Mouse (Mus musculus) neural tube, embryonic 12.5 days (tissue): ENCODE results near the gene Hoxb8. TPM values are rescaled to one million over a fixed set of nuclear protein-coding genes. Genes with fewer than 3 reads are reported as not detected.

ENCODE experiments used
- ATAC-seq: fragments of 200-750 bp; cut with Nextera tagmentation; 2 replicates; pipeline ENCODE4 v1.8.0; 2017; ENCODE audit warnings: low read depth, mild to moderate bottlenecking, moderate TSS enrichment, moderate library complexity; ENCODE audit not compliant: low FRiP score
- H3K27ac ChIP-seq: fragments of 300-500 bp; sonication (generic); 2 replicates; pipeline ENCODE4 v1.5.1; 2016
- H3K27me3 ChIP-seq: fragments of 300-500 bp; sonication (generic); replicated peaks from 2 replicates; pipeline ENCODE4 v1.6.1; 2016; ENCODE audit warnings: mild to moderate bottlenecking
- H3K36me3 ChIP-seq: fragments of 300-500 bp; sonication (generic); 2 replicates; pipeline ENCODE4 v1.6.1; 2016; ENCODE audit warnings: mild to moderate bottlenecking
- H3K4me1 ChIP-seq: fragments of 300-500 bp; sonication (generic); 2 replicates; pipeline ENCODE4 v1.6.1; 2016
- H3K4me2 ChIP-seq: fragments of 300-500 bp; sonication (generic); replicated peaks from 2 replicates; pipeline ENCODE4 v1.6.1; 2016; ENCODE audit warnings: mild to moderate bottlenecking
- H3K4me3 ChIP-seq: fragments of 300-500 bp; sonication (generic); 2 replicates; pipeline ENCODE4 v1.5.1; 2016
- H3K9ac ChIP-seq: fragments of 300-500 bp; sonication (generic); 2 replicates; pipeline ENCODE4 v1.6.1; 2016; ENCODE audit warnings: mild to moderate bottlenecking
- H3K9me3 ChIP-seq: fragments of 300-500 bp; sonication (generic); 2 replicates; pipeline ENCODE4 v1.6.1; 2016; ENCODE audit warnings: mild to moderate bottlenecking
- WGBS: fragments of 180-500 bp; shearing (Covaris S2); methylation state at CpG from one replicate; pipeline ENCODE4 v1.1.7; 2016; 5-methylcytosine and 5-hydroxymethylcytosine counted together
- polyA plus RNA-seq: library from polyadenylated mRNA; unstranded; fragments of >200 nt; fragmentation: Nextera tagmentation; extraction: Ambion mirVana; gene quantifications from 2 replicates; pipeline ENCODE4 v1.2.1, GENCODE M21; 2016

Hoxb8 gene
- polyA plus RNA-seq = 35.7 and 53.3 TPM in 2 replicates

DNA sequence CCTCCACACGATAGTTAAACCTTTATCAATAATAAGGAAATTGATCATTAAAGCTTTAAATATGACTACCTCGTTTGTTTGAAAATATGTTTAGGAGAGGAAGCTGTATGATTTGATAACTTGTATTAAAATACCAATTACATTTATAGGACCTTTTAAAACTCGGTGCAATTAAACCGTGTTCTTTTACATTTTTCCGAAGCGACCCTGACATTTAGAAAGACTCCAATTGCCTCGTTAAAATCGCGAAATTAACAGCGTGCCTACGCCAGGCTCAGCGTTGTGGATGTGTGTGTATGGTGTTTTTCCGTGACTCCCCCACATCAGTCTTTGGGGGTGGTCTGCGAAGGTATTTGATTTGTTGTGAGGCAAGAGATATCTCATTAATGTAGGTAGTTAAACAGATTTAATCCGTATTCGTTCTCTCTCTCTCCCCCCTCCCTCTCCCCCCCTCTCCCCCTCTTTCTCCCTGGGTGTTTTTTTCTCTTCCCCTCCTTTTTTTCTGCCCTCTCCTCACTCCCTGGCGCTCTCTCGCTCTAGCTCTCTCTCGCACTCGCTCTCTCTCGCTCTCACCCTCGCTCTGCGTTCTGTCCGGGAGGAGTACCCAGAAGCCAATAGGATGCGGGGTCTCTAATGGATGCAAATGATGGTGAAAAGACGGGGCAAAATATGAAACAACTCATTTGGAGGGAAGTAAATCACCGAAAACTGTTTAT, at the start of gene Hoxb8:
Gene Hoxb8, plus strand, starts transcription at position 51 of the 716 bp plus-strand sequence.
- H3K9me3 ChIP-seq = no peaks in the 10 kb centered on the region
- ATAC-seq = 0 out of 2 replicates have a peak, but pooled peaks have one; percentile 31
- H3K4me3 ChIP-seq = peak within 1 kb of the TSS; percentile 99
- H3K36me3 ChIP-seq = peaks cover 3% of the 10 kb centered on the region; the same call in 1 of the 2 replicates
- under 1% methylated on average over 27 of the region's 27 CpGs for WGBS
- H3K27ac ChIP-seq = peak within 1 kb of the TSS; percentile 99
- H3K27me3 ChIP-seq = 0 out of 2 replicates have a peak, but pooled peaks cover 3% of the 10 kb centered on the region
- peak within 1 kb of the TSS; percentile 100 for H3K9ac ChIP-seq
- H3K4me1 ChIP-seq = peaks cover 35% of the 10 kb centered on the region
- H3K4me2 ChIP-seq = peak within 1 kb of the TSS; percentile 100

DNA sequence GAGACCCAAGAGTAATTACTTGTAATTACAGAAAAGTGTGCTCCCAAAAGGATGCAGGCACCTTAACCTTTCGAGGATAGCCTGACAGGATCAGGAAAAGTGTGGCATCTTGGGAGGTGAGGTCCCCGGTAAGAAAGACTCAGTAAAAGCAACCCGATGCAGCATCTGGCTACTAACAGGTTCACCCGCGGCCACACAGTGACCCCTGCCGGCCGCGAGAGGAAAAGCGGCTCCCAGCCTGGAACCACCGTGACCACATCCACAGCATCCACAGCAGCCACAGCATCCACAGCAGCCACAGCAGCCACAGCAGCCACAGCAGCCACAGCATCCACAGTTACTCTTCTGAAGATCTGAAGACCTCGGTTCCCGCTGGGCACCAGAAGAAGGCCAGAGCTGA, 46.8 kb upstream of the Hoxb8 start:
- no peak overlapping the region for H3K27ac ChIP-seq
- whole genome bisulfite sequencing = 4% methylated on average over 12 of the region's 12 CpGs
- no peak overlapping the region for H3K4me2 ChIP-seq
- peaks cover 10% of the 10 kb centered on the region; the same call in 1 of the 2 replicates for H3K27me3 ChIP-seq
- no peaks in the 10 kb centered on the region for H3K4me1 ChIP-seq
- no peak overlapping the region for H3K4me3 ChIP-seq
- no peaks in the 10 kb centered on the region for H3K9me3 ChIP-seq
- no peaks in the 10 kb centered on the region for H3K36me3 ChIP-seq
- no peak for ATAC-seq
- H3K9ac ChIP-seq = no peak overlapping the region

DNA sequence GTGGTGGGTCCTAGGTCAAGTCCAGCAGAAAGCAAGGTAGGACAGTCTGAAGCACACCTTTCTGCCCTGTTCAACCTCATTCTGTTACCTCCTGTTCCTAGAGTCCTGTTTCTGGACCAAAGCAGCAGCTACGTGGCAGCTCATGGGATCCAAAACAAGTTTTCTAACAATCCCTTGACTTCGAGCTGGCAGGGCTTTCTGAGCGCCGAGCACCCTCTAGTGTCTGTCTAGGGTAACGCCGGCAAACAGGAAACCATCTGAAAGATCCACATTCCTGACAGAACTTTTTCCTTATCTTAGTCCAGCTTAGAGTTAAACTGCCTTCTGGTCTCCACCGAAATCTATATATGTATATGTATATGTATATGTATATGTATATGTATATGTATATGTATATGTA, 41.5 kb upstream of the Hoxb8 start:
- Histone ChIP-seq H3K27ac (no peak overlapping the region), H3K9ac (no peak overlapping the region), H3K27me3 (peaks cover 11% of the 10 kb centered on the region; the same call in 1 of the 2 replicates), H3K36me3 (no peaks in the 10 kb centered on the region), H3K4me1 (no peaks in the 10 kb centered on the region), H3K4me2 (no peak overlapping the region), H3K4me3 (no peak overlapping the region), H3K9me3 (no peaks in the 10 kb centered on the region)
- no peak for ATAC-seq
- WGBS = under 1% methylated on average over 7 of the region's 7 CpGs

DNA sequence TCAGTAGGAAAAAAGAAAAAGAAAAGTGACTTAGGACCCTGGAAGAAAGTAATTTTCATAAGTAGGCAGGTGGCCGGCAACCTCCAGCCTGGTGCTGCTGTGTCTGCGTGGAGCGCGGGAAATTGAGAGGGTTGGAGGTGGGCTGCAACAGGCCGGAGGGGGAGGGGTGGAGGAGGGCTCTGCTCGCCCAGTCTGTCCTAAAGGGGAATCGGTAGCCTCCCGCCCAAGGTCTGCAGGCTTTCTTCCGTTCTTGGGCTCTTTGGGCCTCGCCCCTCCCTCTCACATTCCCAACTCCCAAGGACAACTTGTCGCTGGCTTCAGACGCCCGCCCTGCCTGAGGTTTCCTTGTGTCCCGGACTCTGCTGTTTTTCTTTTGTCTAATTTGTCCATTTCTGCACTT, 30.8 kb upstream of the Hoxb8 start:
- peak; percentile 50 for ATAC-seq
- Histone ChIP-seq H3K9ac (peak overlapping the region; percentile 72), H3K4me3 (peak overlapping the region; percentile 58), H3K27me3 (peaks cover 48% of the 10 kb centered on the region), H3K9me3 (no peaks in the 10 kb centered on the region), H3K27ac (0 out of 2 replicates have a peak overlapping the region, but pooled peaks have one; percentile 16), H3K4me1 (peaks cover 26% of the 10 kb centered on the region), H3K36me3 (no peaks in the 10 kb centered on the region), H3K4me2 (peak overlapping the region; percentile 65)
- WGBS = 2% methylated on average over 14 of the region's 14 CpGs

DNA sequence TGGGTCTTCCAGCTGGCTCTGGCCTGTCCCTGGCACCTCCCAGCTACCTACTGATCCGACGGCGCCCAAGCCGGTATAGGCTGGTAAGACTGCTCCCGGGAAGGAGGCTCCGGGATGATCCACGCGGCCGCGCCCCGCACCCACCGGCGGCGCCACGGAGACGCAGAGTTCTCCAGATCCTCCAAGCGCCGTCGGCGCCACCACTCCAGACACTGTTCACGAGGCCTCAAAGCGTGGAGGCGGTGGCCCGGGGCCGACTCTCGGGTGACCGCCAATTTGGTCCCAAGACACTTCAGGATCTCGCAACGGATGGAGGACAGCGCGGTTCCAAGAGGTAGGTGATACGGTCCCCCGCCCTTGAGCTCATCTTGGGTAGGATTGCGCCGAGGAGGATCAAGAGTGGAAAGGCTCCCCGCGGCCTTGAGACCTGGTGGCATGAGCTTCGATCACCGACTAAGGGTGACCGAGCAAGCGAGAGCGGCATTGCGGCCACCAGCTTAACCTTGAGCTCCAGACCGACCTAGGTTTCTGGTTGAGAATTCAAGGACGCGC, 30.1 kb upstream of the Hoxb8 start:
- ATAC-seq = peak; percentile 63; the same call in 1 of the 2 replicates
- Histone ChIP-seq H3K9ac (peak overlapping the region; percentile 72), H3K4me2 (peak overlapping the region; percentile 65), H3K4me1 (peaks cover 32% of the 10 kb centered on the region), H3K27me3 (peaks cover 55% of the 10 kb centered on the region), H3K9me3 (no peaks in the 10 kb centered on the region), H3K4me3 (peak overlapping the region; percentile 58), H3K27ac (0 out of 2 replicates have a peak overlapping the region, but pooled peaks have one; percentile 16), H3K36me3 (no peaks in the 10 kb centered on the region)
- WGBS = under 1% methylated on average over 46 of the region's 46 CpGs

DNA sequence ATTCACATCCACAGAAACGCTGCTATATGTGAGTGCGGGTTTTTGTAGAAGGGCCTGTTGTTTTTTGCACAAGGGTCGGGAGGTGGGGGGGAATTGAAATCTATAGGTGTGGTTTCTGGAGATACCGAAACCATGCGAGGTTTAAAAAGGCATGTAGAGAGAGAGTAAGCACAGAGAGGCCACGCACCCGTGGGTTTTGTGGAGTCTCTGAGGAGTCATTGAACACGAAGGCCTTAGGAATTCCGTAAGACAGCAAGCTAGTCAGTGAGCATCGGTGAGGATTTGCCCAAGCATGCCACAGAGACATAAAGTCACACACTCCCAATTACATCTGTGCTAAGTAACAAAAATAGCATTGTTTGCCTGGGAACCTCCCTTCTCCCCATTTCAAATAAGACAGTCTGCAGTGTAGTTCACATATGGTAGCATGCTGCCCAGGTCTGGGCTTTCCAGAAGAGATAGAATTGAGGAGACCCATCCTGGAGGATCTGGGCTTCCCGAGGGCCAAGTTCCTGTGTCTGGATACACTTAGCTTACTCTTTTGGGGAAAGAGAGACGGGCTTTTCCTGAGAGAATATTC, 29.1 kb upstream of the Hoxb8 start:
- no peak for ATAC-seq
- Histone ChIP-seq H3K9ac (peak overlapping the region; percentile 72), H3K27me3 (peaks cover 63% of the 10 kb centered on the region), H3K36me3 (no peaks in the 10 kb centered on the region), H3K9me3 (no peaks in the 10 kb centered on the region), H3K27ac (no peak overlapping the region), H3K4me3 (peak overlapping the region; percentile 58), H3K4me1 (peaks cover 41% of the 10 kb centered on the region), H3K4me2 (peak overlapping the region; percentile 65)
- WGBS = 2% methylated on average over 12 of the region's 12 CpGs

DNA sequence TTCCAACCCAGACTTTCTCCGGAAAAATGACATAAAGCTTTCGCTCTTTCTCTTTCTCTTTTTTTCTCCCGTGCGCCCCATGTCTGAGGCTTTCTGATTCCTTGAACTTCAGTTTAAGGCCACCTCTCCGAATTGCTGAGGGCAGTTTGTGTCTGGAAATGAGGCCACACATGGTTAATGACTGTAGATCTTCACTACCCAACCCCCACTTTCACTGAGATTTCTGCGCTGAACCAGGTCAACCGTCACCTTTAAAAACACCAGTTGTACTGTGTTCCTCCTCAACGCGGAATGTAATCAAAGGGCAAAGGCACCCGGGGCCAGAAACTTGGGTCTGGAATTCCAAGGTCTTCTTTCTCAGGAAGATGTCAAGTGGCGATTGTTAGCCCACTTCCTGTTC, 27.5 kb upstream of the Hoxb8 start:
- Histone ChIP-seq H3K36me3 (no peaks in the 10 kb centered on the region), H3K27ac (no peak overlapping the region), H3K9me3 (no peaks in the 10 kb centered on the region), H3K9ac (peak overlapping the region; percentile 72), H3K27me3 (peaks cover 78% of the 10 kb centered on the region), H3K4me3 (peak overlapping the region; percentile 27), H3K4me2 (peak overlapping the region; percentile 65), H3K4me1 (peaks cover 57% of the 10 kb centered on the region)
- no peak for ATAC-seq
- 1% methylated on average over 11 of the region's 11 CpGs for WGBS

DNA sequence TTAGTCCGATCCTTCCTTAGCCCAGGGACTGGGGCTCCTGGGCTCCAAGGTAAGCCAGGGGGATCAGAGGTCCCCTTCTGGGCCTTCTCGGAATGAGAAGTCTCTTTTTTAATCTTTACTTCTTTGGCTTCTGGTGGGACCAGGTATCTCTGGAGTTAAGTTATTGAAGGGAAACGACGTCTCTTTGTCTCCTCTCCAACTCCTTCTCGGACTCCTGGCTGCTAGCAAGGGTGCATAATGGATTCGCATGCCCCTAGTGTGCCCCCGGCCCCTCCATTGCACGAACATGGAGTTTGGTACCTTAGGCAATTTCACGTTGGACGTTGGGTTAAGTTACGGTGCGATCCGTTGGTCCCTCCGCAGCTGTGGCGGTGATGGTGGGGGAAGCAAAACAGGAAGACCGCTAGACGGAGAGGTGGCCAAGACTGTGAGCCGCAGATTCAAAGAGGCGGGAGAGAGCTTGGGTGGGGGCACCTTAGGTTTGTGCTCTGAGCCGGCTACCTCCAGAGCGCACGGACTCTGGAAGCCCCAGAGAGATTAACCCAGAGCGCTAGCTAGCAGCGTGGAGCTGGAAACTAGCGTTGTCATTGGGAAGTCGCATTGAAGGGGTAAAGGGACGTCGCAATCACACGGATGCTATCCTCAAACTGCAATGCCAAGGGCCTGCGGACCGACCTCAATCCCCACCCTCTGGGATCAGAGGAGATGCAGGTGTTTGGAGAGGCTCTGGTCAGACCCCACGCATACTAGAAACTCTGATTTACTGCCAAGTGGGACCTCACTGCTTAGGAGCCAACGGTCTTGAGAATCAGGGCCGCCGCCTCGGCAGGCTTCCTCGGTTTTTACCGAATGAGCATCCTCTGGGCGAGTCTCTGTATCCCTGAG, 26.4 kb upstream of the Hoxb8 start:
- Histone ChIP-seq H3K9me3 (no peaks in the 10 kb centered on the region), H3K9ac (peak overlapping the region; percentile 49; the same call in 1 of the 2 replicates), H3K36me3 (no peaks in the 10 kb centered on the region), H3K27ac (no peak overlapping the region), H3K4me2 (peak overlapping the region; percentile 65), H3K4me3 (peak overlapping the region; percentile 27), H3K4me1 (peaks cover 67% of the 10 kb centered on the region), H3K27me3 (peaks cover 75% of the 10 kb centered on the region)
- ATAC-seq = no peak
- WGBS = 2% methylated on average over 39 of the region's 39 CpGs

DNA sequence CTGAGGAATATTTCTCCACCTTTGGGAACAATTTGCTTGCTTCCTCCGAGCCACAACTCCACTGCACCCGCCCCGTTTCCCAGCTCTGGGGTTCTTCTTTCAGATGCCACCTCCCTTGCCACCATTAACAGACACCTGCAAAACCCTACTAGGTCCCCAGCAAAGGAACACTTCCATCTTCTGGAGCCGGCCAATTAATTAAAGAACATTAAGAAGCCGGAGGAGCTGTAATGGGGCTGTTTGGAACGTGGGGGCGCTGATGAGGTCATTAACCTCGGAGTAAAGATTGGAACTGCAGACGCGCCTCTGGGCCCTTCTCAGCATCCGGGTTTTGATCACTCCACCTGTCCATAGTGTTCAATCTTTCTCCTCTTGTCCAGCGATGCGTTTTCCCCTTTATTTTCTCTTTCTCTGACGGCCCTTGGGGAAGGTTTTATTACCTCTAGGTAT, 25.7 kb upstream of the Hoxb8 start:
- H3K9ac ChIP-seq = 0 out of 2 replicates have a peak overlapping the region, but pooled peaks have one; percentile 49
- H3K27ac ChIP-seq = no peak overlapping the region
- H3K36me3 ChIP-seq = no peaks in the 10 kb centered on the region
- no peaks in the 10 kb centered on the region for H3K9me3 ChIP-seq
- H3K27me3 ChIP-seq = peaks cover 70% of the 10 kb centered on the region
- ATAC-seq = no peak
- H3K4me1 ChIP-seq = peaks cover 71% of the 10 kb centered on the region
- WGBS = 3% methylated on average over 14 of the region's 14 CpGs
- H3K4me2 ChIP-seq = peak overlapping the region; percentile 65
- peak overlapping the region; percentile 27 for H3K4me3 ChIP-seq

DNA sequence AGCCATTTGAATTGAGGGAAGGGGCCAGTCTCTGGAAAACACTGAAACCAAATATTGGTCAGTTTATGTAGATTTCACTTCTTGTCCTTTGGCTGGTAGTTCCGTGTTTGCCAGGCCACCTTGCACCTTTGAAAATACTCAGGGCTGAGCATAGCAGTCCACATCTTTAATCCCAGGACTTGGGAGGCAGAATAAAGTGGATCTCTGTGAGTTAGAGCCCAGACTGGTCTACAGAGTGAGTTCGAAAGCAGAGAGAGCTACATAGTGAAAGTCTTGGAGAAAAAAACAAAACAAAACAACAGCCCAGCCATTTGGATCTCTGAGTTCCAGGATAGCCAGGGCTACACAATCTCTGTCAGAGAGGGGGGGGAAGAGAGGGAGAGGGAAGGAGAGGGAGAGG, 24.6 kb upstream of the Hoxb8 start:
- Histone ChIP-seq H3K4me2 (0 out of 2 replicates have a peak overlapping the region, but pooled peaks have one; percentile 14), H3K9ac (no peak overlapping the region), H3K36me3 (no peaks in the 10 kb centered on the region), H3K27me3 (peaks cover 71% of the 10 kb centered on the region), H3K27ac (no peak overlapping the region), H3K4me3 (no peak overlapping the region), H3K4me1 (peaks cover 78% of the 10 kb centered on the region), H3K9me3 (no peaks in the 10 kb centered on the region)
- ATAC-seq = no peak
- WGBS = 25% methylated on average over 2 of the region's 2 CpGs

DNA sequence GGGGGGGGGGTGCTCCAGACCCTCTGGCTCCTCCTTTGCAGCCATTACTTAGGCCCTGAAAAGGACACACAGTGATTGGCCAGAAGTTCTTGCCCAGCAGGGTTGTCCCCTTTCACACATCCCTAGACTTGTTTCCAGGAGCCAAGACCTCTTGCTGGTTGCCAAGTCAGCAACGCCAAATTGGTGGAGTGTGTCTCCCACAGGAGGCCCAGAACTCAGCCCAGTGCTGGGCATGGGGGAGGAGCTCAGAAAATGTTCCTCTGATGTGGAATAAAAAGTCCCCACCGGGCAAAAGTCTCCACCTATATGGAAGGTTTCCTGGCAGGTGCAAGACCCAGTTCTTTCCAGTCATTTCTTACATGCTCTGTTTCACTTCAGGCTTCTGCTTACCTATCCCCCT, 22.7 kb upstream of the Hoxb8 start:
- no peak for ATAC-seq
- H3K4me2 ChIP-seq = no peak overlapping the region
- H3K9ac ChIP-seq = no peak overlapping the region
- no peaks in the 10 kb centered on the region for H3K9me3 ChIP-seq
- peaks cover 65% of the 10 kb centered on the region for H3K27me3 ChIP-seq
- 4% methylated on average over 2 of the region's 2 CpGs for WGBS
- no peak overlapping the region for H3K27ac ChIP-seq
- no peak overlapping the region for H3K4me3 ChIP-seq
- H3K4me1 ChIP-seq = peaks cover 90% of the 10 kb centered on the region
- H3K36me3 ChIP-seq = no peaks in the 10 kb centered on the region
